Mouse (Mus musculus) layer of hippocampus, postnatal 25 days (tissue): ENCODE data around the gene Zbp1. TPM values are rescaled to one million over a fixed set of nuclear protein-coding genes. Genes with fewer than 3 reads are reported as not detected.

Source experiments
- DNase-seq, 2 experiments: peaks; one replicate each; pipeline ENCODE4 v3.0.0; 2022; ENCODE audit warnings: mixed read lengths in 2 of 2, low spot score in 1 of 2; ENCODE audit errors: extremely low spot score in 1 of 2
- total RNA-seq, 2 experiments: library from RNA; stranded (reverse); gene quantifications; 2 replicates each; pipeline ENCODE4 v1.2.3; 2021

Gene Zbp1
- total RNA-seq, 2 experiments from 2014 or later: not detected

GRCm38 (mm10) chr2:173247911-173248310 is 29.2 kb upstream of the Zbp1 start:
- no peak for DNase-seq

GRCm38 (mm10) chr2:173247197-173247596 is 28.5 kb upstream of the Zbp1 start:
- DNase-seq: no peak

GRCm38 (mm10) chr2:173246688-173247087 is 28.0 kb upstream of the Zbp1 start:
- no peak for DNase-seq

- no peak for DNase-seq
Measured at GRCm38 (mm10) chr2:173245258-173245657, 26.5 kb upstream of the Zbp1 start.

DNA sequence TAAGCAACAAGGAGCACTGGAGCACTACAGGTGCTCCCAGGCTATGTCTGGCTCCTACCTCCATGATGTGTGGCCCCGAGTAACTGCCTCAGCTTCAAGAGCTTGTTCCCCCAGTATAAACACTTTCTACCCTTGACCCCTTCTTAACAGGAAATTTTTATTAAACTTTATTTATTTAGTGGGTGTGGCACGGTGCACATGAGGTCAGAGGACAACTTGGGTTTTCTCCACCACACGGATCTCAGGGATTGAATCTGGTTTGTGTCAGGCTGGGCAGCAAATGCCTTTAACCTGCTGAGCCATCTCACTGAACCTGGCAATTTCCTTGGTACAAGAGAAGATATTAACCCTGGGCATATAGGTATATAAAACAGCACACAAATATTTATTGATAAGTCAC is 25.4 kb upstream of the Zbp1 start:
- DNase-seq: no peak

DNA sequence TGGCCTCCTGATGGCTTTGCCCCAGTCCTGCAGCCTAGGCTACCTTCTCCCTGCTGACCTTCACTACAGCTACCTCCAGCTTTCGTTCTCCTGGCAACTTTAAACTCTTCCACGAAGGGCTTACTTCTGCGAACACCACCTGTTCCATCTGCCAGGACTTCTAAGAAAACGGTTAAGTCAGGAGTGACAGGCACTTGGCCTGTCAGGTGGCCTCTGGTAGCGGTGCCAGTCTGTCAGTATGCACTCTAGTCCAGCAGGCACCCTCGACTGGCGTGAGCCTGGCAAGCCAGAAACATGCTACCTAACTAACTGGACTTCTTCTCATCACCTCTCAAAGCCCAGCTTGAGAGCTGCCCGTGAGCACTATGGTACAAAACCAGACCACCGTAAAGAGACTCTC is 24.9 kb upstream of the Zbp1 start:
- DNase-seq: no peak

GRCm38 (mm10) chr2:173242874-173243273 is 24.2 kb upstream of the Zbp1 start:
- no peak for DNase-seq

DNA sequence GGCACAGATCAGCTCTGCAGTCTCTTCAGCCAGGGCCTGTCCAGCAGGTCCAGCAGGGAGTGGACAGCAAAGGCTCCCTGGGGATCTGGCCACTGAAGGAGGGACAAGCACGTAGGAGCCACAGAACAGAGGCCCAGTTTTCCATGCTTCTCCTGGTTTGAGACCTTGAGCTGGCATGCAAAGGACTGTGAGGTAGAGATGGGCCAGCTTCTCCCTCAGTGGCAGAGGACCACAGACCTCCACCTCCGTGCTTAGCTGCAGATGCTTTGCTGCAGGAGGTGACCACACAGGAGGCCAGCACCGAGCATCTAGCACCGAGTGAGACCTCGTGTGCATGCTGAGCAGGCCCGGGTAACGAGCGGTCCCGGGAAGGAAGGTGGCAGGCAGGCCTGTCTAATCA is 22.0 kb upstream of the Zbp1 start:
- no peak for DNase-seq

- no peak for DNase-seq
Measured at GRCm38 (mm10) chr2:173238522-173238921, 19.8 kb upstream of the Zbp1 start.

DNA sequence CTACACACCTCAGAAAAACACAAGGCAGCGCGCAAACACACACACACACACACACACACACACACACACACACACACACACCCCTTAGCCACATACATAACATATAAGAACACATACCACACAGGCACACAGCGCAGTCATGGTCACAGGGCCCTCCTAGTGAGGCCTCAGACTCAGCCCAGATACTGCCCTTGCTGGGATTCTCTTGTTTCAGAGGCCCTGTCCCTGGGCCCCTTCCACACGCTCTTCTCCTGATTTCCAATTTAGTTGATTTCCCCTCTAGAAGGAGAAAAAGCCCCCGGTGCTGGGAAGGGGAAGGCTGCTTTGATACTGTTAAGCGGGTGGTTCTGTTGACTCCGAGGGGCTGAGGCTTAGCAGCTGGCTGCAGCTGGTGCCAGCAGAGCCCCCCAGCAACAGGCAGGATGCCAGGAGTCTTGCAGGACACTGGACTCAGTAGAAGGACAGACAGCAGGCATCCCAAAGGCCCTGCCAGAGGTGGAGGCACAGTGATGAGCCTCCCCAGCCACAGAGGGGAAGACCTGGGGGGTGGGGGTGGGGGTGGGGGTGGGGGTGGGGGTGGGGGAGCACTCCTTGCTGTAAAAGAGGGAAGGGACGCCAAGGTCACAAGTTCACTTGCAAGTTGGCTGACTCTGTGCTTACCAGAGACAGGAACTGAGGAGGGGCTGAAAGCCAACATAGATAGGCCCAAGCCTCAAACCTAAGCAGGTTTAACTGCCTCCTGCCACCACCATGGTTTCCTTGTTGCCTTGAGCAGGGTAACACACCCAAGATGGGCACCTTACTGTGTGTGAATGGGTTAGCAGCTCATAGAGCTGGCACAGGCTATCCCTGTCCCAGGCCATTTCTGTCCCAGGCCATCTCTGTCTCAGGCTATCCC is 17.0 kb upstream of the Zbp1 start:
- no peak for DNase-seq

DNA sequence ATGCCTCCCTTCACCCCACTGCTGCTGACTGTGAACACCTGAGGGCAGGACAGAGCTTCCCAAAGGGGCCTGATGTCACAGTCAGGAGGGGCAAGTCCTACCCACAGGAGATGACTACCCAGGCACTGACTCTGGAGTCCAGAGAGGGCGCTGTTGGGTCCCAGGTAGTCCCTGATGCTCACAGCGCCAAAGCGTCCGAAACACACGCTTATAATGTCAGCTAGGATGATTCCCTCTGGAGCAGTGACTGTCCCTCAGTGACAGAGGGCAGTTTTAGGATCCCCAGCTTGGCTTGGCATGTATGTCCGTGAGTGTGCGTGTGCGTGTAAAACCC is 14.0 kb upstream of the Zbp1 start:
- no peak for DNase-seq

- DNase-seq: no peak
Measured at GRCm38 (mm10) chr2:173232065-173232765, 13.5 kb upstream of the Zbp1 start.

DNA sequence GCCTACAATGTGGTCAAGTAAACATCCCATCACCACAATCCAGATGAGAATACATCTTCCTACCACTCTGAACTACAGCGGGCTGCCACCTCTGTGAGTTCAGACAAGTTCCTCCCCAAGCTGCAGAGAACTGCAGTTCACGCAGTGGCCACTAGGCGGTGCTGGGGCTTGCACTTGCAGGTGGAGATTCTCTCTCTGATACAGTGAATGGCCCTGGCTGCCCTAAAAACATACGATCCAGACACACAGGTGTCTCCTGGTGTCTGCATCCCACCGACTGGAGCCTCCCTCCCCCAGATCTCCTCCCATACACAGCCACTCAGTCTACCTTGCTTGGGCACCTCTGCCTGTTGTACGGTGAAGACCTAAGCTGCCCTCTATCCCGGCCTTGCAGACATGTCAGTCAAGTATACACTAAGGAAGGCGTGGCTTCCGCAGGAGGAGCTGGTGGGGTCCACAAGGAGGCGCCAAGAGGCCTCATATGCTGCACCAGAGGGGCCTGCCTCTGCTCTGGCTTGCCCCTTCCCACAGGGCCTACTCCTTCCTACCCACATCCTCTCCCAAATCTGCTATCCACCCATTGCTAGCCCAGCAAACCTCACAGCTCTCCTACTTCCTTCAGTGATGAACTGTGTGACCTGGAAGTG is 11.0 kb upstream of the Zbp1 start:
- peak; percentile 93 to 98 for DNase-seq

DNA sequence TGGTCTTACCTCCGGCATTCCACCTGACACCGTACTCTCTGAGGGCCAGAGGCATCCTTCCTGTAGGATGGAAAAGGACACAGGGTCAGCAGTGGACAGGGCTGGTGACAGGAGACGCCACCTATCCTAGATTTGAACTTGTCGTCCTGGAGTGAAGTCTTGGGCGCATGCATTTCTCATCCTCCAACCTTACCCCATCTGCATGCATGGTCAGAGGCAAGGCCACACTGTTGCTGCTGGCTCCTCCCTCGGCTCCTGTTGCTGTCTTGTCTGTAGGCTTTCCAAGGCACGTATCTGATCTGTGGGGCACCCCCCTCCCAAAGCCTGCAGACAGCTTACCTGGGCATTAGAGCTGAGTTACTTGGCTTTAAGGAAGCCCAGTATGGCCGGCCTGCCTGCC is 9.8 kb upstream of the Zbp1 start:
- DNase-seq: no peak

GRCm38 (mm10) chr2:173226792-173227191 is 8.1 kb upstream of the Zbp1 start:
- DNase-seq: no peak

DNA sequence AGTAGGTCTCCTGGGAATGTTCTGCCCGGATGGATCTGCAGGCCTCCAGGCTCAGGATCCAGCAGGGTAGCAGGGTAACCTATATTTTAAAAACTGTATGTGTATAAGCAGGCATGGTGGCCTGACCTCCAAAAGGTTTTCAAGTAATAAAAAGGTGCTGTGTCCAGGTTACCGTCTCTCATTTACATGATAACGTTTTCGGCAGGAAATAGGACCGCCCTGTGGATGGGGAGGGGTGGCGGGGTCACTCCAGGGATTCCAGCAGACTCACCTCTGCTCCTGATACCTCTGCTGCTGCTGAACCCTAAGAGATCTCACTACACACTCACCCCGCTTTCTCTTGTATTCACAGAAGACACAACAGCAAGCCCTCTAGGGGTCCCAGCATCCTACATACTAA is 7.2 kb upstream of the Zbp1 start:
- DNase-seq: no peak

DNA sequence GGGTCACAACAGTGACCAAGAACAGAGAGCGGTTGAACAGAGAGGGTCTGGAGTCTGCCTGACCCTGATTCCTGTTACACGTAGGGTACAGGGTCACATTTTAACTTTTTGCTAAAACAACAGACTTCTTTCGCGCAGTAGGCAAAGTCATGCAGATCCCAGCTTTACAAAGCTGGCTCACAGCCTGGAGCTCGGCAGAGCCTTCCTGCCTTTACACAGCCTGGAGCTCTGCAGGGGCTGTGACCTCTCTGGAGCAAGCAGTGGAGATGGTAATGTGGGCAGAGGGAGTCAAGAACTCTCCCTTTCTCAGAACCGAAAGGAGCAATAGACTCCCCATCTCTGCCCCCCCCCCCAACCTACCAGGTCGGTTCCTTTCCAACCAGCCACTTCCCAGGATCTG is 6.1 kb upstream of the Zbp1 start:
- DNase-seq: no peak

DNA sequence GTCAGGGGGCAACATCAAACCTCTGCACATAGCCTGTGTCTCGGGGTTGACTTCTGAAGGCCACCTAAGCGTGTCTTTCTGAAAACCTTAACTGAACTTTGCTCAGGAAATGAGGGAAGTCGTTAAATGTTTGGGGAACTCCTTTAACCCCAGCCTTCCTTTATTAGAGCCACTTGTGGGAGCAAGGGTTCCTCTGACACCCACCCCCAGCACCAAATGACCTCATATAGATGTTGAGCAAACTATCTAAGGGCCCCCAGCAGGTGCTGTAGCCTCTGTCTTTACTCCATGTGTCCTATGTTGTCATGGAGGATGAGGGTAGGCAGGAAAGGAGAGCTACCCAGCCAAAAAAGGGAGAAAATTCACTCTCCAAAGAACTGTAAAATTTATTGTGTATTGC is 5.4 kb upstream of the Zbp1 start:
- no peak for DNase-seq

DNA sequence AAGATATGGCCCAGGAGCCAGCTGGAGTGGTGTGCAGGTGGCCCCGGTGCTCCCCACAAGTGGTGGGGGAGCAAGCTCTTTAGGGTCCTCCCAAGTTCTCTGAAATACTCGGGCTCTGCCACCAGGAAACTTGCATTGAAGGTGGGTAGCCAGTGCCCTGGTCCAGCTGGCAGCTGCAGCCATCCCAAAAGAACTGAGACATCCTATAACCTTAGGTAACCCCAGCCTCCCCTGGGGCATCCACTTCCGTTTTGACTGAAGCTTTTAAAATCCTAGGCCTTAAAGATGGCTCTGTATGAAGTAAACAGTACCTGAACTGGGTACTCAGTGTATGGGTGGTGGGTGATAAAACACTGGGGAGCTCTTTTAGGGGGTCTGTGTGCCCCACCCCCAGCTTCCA is 4.8 kb upstream of the Zbp1 start:
- DNase-seq: no peak

- DNase-seq: no peak
Measured at GRCm38 (mm10) chr2:173220754-173221153, 2.0 kb upstream of the Zbp1 start.

GRCm38 (mm10) chr2:173219256-173219954 is 682 bp upstream of the Zbp1 start:
- DNase-seq: peak; percentile 11 to 36
